20 mouse cellular contexts compared by ENCODE assay signal in the genomic region with DNA sequence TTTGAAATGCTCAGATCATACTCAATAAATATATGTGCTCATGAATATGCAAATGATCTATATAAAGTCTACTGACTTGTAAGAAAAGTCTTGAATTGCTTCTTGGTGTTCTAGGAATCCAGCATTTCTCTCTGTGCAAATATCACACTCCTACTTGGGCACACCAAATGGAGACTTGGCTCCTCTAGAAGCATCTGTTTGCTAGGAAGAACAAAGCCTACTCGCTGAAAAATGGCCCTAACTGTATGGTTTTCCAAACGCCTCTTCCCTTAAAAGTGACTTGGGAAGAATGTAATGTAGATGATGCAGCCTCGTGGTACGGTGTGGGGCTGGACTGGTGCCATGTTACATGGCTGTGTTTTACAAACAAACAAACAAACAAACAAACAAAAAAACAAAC. TPM values are rescaled to one million over a fixed set of nuclear protein-coding genes. Genes with fewer than 3 reads are reported as not detected.
DNase-seq lines count a peak whose midpoint lies in the region; ATAC-seq lines count a peak whose summit lies in the region.
"Had no signal": no experiment of that assay in that cellular context is flagged by ENCODE, and none has a peak within 500 bp of the region (broad histone marks: within the 10 kb centered on the region; RNA-seq: fewer than 3 reads in every experiment).

No protein-coding gene starts in this region.

- H3K27ac ChIP-seq in hindbrain, embryonic 13.5 days: peak overlapping the region; percentile 18; the same call in 1 of the 2 replicates
- H3K27ac ChIP-seq in hindbrain, embryonic 16.5 days (ENCODE audit: low read depth, low read length): no peak overlapping the region
- H3K27ac ChIP-seq: embryonic facial prominence, embryonic 10.5 days; heart, embryonic 13.5 days; midbrain, embryonic 10.5 days had no signal

- H3K9me3 ChIP-seq in hindbrain, embryonic 13.5 days: no peaks in the 10 kb centered on the region
- H3K9me3 ChIP-seq in hindbrain, embryonic 16.5 days (ENCODE audit: control insufficient read depth, low read length): no peaks in the 10 kb centered on the region
- H3K9me3 ChIP-seq: embryonic facial prominence, embryonic 10.5 days; heart, embryonic 13.5 days; midbrain, embryonic 10.5 days had no signal

- ATAC-seq in hindbrain, embryonic 13.5 days (ENCODE audit: low FRiP score): no peak
- no peak for ATAC-seq in hindbrain, embryonic 16.5 days
- ATAC-seq: forebrain, embryonic 16.5 days; liver, postnatal 0 days had no signal

- no peak overlapping the region for H3K9ac ChIP-seq in hindbrain, embryonic 13.5 days
- no peak overlapping the region for H3K9ac ChIP-seq in hindbrain, embryonic 16.5 days (ENCODE audit: low read depth, low read length)
- H3K9ac ChIP-seq: heart, embryonic 13.5 days; liver, postnatal 0 days had no signal

- intact Hi-C loops in left cerebral cortex, postnatal 25 days (cut with DNase I): loop anchor here (2.0 to 5.0 kb wide), 4 partner anchors 32 to 307 kb away; no protein-coding TSS in a partner anchor

- H3K27me3 ChIP-seq in hindbrain, embryonic 13.5 days: 0 out of 2 replicates have a peak, but pooled peaks cover 4% of the 10 kb centered on the region
- no peaks in the 10 kb centered on the region for H3K27me3 ChIP-seq in hindbrain, embryonic 16.5 days (replicated peaks; ENCODE audit: control insufficient read depth, insufficient read depth, low read length)
- H3K27me3 ChIP-seq: heart, embryonic 13.5 days had no signal

- H3K4me1 ChIP-seq in hindbrain, embryonic 13.5 days (replicated peaks): no peaks in the 10 kb centered on the region
- H3K4me1 ChIP-seq in hindbrain, embryonic 16.5 days (ENCODE audit: control insufficient read depth, insufficient read depth, low read depth, low read length): no peaks in the 10 kb centered on the region
- H3K4me1 ChIP-seq: midbrain, embryonic 10.5 days had no signal

- WGBS in hindbrain, embryonic 13.5 days: 86% methylated on average over 4 of the region's 4 CpGs
- WGBS in hindbrain, embryonic 16.5 days: 76% methylated on average over 4 of the region's 4 CpGs

- H3K4me3 ChIP-seq in hindbrain, embryonic 13.5 days: no peak overlapping the region
- no peak overlapping the region for H3K4me3 ChIP-seq in hindbrain, embryonic 16.5 days (ENCODE audit: low read length)
- H3K4me3 ChIP-seq: embryonic facial prominence, embryonic 10.5 days; erythroblast, embryonic 14.5 days; heart, embryonic 13.5 days; midbrain, embryonic 10.5 days; myocyte had no signal

- peak; percentile 43 to 51 for DNase-seq in right cerebral cortex, adult 2 months (ENCODE audit: low spot score in 2 of 2)
- no peak for DNase-seq in right cerebral cortex, postnatal 4 days
- peak; percentile 51 to 93 for DNase-seq in left cerebral cortex, postnatal 25 days (ENCODE audit: low spot score in 2 of 2)
- no peak for DNase-seq in urinary bladder, adult 18-20 months (ENCODE audit: low spot score in 2 of 2)
- no peak for DNase-seq in kidney, postnatal 4 days
- DNase-seq in heart, adult 11 months: no peak
- DNase-seq: B cell, adult 2 months; cerebellum, adult 11 months; cerebellum, postnatal 25 days; heart, postnatal 4 days; kidney, adult 9 months; liver, postnatal 0 days had no signal

- H3K4me2 ChIP-seq in hindbrain, embryonic 13.5 days: no peak overlapping the region
- no peak overlapping the region for H3K4me2 ChIP-seq in hindbrain, embryonic 16.5 days (ENCODE audit: low read length)
- H3K4me2 ChIP-seq: heart, embryonic 13.5 days had no signal

- H3K36me3 ChIP-seq in hindbrain, embryonic 13.5 days: no peaks in the 10 kb centered on the region
- H3K36me3 ChIP-seq in hindbrain, embryonic 16.5 days (ENCODE audit: control insufficient read depth, insufficient read depth, low read length): no peaks in the 10 kb centered on the region
- H3K36me3 ChIP-seq: embryonic facial prominence, embryonic 10.5 days; heart, embryonic 13.5 days; midbrain, embryonic 10.5 days had no signal

RNA-seq across cellular contexts. Expression of a gene that starts 24.0 kb away (rescaled TPM):
- polyA plus RNA-seq in hindbrain, embryonic 13.5 days (2015; fragmentation: Nextera tagmentation; extraction: Ambion mirVana): 35.7 and 36.5 TPM in 2 replicates
- polyA plus RNA-seq in hindbrain, embryonic 16.5 days (2015; fragmentation: Nextera tagmentation; extraction: Ambion mirVana): 28.6 and 30.1 TPM in 2 replicates
- 100 to 1,000 TPM in 1 of 2 experiments, 10 to 100 TPM in 1; 93.6 to 105 TPM for total RNA-seq in left cerebral cortex, postnatal 25 days (2021)

RNA-seq across cellular contexts. Expression of a gene that starts 52.6 kb away (rescaled TPM):
- 0.35 and 0.70 TPM in 2 replicates for polyA plus RNA-seq in hindbrain, embryonic 13.5 days (2015; fragmentation: Nextera tagmentation; extraction: Ambion mirVana)
- polyA plus RNA-seq in hindbrain, embryonic 16.5 days (2015; fragmentation: Nextera tagmentation; extraction: Ambion mirVana): 0.55 and 0.68 TPM in 2 replicates
- total RNA-seq in left cerebral cortex, postnatal 25 days (2021): under 1 TPM; 0.23 to 0.44 TPM
- polyA plus RNA-seq: embryonic facial prominence, embryonic 10.5 days; erythroblast, embryonic 14.5 days; forebrain, embryonic 16.5 days; myocyte had no signal

Comparison
In these comparisons a context has a peak if more than half of its experiments do, and no peak if none do; other contexts are left out.
1. DNase-seq: peak in right cerebral cortex, adult 2 months (2 of 2) and left cerebral cortex, postnatal 25 days (2 of 2); none in right cerebral cortex, postnatal 4 days (single experiment), urinary bladder, adult 18-20 months (0 of 2), kidney, postnatal 4 days (0 of 2) and heart, adult 11 months (single experiment).